Mouse (Mus musculus): Measurements from ENCODE around the gene Plbd2.

Gene Plbd2

GRCm38 (mm10) chr5:120473361-120473760, 30.1 kb downstream of the Plbd2 start:
- DNase-seq (ENCODE audit: low read depth), result no peak

- DNase-seq (ENCODE audit: low read depth), result no peak
Measured at GRCm38 (mm10) chr5:120472770-120473169, 30.7 kb downstream of the Plbd2 start, which contains the start of gene Sdsl. Sdsl (minus strand) TSS chr5:120472810.

DNA sequence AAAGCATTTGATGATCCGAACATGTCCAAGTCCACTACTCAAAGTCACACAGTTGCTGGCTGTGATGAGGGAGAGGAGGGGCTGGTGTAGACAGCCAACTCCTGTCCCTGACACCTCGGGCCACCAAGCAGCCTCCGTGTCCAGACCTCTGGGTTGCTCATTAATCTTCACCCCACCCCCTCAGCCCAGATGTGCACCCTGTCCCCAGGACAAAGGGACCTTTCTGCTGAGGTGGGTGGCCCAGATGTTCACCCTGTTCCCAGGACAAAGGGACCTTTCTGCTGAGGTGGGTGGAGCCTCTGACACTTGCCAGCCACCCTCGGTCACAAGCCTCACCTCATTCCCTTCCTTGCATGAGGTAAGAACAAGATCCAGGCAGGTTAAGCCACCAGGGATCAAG, 31.9 kb downstream of the Plbd2 start:
- no peak for DNase-seq (ENCODE audit: low read depth)

DNA sequence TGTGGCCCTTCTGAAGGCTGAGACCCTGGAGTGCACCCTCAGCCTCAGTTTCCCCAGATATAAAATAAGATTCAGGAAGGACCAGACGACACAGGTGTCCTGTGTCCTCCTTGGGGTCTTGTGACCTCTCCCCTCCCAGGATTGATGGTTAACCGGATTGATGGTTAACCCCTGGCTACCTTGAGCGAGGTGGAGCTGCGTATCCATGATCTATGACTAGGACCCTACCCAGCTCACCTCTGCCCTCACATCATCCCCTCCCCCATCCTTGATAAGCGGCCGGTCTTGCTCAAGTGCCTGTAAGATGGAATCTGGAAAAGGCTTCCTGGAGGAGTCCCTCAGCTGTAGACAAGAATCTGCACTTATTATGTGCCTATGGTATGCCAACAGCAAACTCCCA, 34.6 kb downstream of the Plbd2 start:
- DNase-seq (ENCODE audit: low read depth), result no peak

GRCm38 (mm10) chr5:120468336-120468735, 35.1 kb downstream of the Plbd2 start:
- no peak for DNase-seq (ENCODE audit: low read depth)

GRCm38 (mm10) chr5:120467026-120467425, 36.4 kb downstream of the Plbd2 start:
- no peak for DNase-seq (ENCODE audit: low read depth)

DNA sequence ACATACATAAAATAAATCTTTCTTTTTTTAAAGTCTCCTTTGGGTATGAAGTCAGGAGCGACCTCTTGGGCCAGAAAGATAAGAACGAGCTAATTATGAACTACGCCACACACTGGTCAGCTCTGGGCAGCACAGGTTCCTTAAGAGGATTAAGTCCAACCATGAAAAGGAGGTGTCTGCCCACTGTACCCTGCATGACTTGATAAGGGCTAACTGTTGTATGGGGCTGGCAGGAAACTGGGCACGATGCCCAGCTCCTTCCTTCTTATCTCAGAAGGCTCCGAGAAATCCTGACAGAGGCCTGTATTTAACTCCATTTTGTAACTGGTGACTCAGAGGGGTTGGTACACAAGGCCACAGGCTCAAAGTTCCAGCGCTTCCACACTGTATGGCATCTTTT, 37.6 kb downstream of the Plbd2 start:
- DNase-seq (ENCODE audit: low read depth), result peak; percentile 32

GRCm38 (mm10) chr5:120465062-120465461, 38.4 kb downstream of the Plbd2 start:
- DNase-seq (ENCODE audit: low read depth), result peak; percentile 23

DNA sequence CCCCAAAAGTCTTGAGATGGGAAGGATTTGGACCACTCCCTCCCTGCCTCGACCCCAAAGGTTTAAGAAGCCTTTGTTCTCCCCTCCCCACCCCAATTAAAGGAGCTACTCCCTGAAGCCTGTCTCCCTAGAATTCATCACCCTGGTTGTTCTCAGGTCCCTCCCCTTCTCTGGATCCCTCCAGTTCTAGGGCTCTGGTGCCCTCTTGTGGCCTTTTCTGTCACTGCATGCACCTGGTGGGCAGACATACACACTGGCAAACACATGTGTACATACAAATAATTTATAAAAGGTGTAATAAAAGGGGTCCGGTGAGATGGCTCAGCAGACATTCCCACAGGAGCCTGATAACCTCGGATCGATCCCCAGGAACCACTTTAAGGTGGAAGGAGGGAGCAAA, 39.1 kb downstream of the Plbd2 start:
- peak; percentile 22 for DNase-seq (ENCODE audit: low read depth)

GRCm38 (mm10) chr5:120461902-120462301, 41.5 kb downstream of the Plbd2 start:
- no peak for DNase-seq (ENCODE audit: low read depth)

GRCm38 (mm10) chr5:120459133-120459532, 44.3 kb downstream of the Plbd2 start:
- peak; percentile 31 for DNase-seq (ENCODE audit: low read depth)

DNA sequence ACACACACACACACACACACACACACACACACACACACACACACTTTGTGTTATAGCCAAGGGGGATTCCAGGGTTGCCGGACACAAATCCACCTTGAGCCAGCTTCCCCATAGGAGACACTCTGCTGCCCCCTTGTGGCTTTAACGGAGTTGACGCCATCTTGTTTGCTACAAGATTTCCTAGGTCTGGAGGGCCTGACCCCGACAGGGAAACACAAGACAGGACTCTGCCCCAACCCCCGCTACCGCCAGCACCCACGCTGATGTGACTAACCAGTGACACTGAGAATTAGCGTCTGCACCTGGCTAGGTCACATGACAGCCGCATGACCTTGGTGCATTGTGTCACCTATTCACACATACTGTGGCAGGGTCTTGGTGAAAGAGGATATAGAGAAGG, 45.8 kb downstream of the Plbd2 start:
- peak; percentile 56 for DNase-seq (ENCODE audit: low read depth)

GRCm38 (mm10) chr5:120456841-120457554, 46.4 kb downstream of the Plbd2 start:
- DNase-seq (ENCODE audit: low read depth), result no peak

DNA sequence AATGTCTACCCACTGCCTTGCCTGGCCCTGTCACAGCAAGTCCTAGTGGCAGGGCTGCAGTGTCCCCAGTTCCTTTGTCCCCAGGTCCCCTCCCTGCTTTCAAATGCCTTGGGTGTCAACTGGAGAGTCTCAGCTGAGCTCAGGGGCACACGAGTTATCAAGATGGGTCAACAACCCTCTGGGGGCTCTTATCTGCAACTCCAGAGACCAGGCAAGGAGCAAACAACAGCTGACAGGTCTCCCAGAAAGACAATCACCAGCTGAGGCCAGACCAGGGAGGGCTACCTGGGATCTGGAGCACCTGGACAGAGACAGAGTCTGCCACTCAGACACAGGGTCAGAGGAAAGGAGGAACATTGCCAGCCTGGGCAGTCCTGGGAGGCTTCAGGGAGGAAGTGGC, 47.2 kb downstream of the Plbd2 start:
- DNase-seq (ENCODE audit: low read depth), result no peak

DNA sequence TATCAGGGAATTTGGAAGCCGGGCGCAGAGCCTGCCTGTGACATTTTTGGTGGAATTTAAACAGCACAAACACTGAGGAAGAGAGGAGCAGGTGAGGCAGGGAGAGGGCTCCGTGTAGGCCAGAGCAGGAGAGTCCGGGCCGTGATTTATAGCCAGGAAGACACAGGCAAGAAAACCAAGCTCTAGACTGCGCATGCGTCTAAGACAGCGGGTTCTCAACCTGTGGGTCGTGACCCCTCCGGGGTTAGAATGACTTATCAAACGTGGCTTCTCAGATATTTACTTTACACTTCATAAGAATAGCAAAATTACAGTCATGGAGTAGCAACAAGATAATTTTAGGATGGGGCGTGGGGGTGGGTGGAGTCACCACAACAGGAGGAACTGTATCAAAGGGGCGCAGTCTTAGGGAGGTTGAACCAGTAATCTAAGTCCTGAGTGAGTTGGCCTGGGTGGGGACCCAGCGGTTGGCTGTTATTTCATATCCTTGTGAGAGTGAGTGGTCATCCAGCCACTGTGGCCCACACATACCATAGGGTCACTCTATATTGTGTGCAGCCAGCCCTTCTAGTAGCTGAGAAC, 48.6 kb downstream of the Plbd2 start:
- no peak for DNase-seq (ENCODE audit: low read depth)

DNA sequence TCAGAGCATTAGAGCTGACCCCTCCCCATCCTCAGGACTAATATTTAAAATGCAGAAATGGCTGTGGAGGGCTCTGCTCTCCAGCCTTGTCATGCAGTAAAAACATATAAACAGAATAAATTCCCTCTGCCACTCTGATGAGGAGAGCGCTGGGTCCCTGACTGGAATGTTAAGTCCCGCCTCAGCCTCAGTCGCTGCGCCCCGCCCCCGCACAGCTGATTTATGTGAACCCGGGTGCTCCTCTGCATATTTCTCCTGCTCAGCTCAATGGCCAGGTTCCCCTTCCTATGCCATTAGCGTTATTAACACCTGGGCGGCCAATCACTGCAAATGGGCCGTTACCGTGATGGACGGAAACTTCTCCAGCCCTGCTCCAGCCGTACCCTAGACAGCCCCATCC, 56.1 kb downstream of the Plbd2 start:
- no peak for DNase-seq (ENCODE audit: low read depth)

DNA sequence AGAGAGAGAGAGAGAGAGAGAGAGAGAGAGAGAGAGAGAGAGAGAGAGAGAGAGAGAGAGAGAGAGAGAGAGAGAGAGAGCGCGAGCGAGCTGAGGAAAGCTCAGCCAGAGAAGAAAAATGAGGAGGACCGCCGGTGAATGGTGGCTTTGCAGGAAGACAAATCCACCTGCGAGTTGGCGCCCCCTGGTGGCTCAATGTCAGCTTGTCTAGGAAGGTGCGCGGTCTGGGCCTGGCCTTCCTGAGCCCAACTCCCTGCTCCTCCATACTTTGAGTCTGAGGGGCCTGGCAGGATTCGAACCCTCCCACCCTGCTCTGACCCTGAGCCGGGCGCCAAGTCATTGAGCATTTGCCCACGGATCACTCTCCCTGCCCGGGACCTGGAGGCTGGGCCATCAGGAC, 62.7 kb downstream of the Plbd2 start:
- DNase-seq (ENCODE audit: low read depth), result peak; percentile 73

- no peak for DNase-seq (ENCODE audit: low read depth)
Measured at GRCm38 (mm10) chr5:120439887-120440670, 63.3 kb downstream of the Plbd2 start.

- DNase-seq (ENCODE audit: low read depth), result no peak
Measured at GRCm38 (mm10) chr5:120438991-120439710, 64.3 kb downstream of the Plbd2 start.

GRCm38 (mm10) chr5:120438469-120438868, 65.0 kb downstream of the Plbd2 start:
- DNase-seq (ENCODE audit: low read depth), result no peak

DNA sequence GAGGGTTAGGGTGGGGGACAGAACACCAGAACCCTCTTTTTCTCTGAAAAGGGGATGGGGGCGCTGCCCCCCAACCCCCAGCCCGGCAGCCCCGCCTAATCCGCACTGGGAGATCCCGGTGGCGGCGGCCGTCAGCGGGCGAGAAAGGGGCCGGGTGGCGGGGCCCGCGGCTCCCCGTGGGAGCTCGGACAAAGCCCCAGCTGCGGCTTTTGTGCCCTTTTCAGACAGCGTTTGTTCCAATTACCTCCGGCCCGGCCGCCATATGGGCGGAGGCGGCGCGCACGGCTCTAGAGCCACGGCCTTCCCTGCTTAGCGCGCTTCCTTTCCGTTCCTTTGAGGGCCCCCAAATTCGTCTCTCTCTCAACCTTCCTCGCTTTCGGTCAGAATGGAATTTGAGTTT, 65.4 kb downstream of the Plbd2 start:
- DNase-seq (ENCODE audit: low read depth), result no peak

DNA sequence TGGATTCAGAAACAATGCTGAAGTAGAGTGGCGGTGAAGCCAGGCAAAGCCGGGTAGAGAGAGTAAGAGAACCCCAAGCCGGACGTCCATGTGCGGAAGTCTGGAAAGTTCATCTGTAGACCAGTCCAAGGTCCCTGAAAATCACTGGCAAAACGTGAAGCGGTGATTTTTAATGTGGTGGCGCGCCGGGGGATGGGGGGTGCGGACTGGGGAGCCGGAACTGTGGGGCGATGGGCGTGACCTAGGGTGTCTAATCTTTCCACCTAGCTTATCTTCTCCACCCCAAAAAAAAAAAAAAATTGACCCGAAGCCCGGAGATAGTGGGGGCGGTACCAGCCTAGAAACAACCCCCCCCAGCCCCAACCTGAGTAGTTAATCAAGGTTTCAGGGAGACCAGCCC, 65.9 kb downstream of the Plbd2 start:
- no peak for DNase-seq (ENCODE audit: low read depth)

Data from c-Kit-positive CD71-positive TER-119-negative erythroid progenitor cells, embryonic 14.5 days (primary cell).